Mouse (Mus musculus) heart, adult 2 months (tissue): ENCODE measurements at regions not wholly inside any gene's neighbourhood (a gene's known extent, or its start where the extent isn't known, plus 50 kb on each side); places are given as distances from the start of the nearest gene placed in this dataset.

Experiments used
- DNase-seq, 2 experiments: peaks; one replicate each; pipeline ENCODE4 v3.0.0; 2021
- H3K27ac ChIP-seq: fragments of 200-600 bp; 2 replicates; pipeline ENCODE4 v1.8.1; 2022
- H3K27me3 ChIP-seq: fragments of 200-500 bp; 2 replicates; pipeline ENCODE4 v1.6.1; 2012; ENCODE audit warnings: mild to moderate bottlenecking, low read length, inconsistent platforms, mixed read lengths; ENCODE audit not compliant: control insufficient read depth, insufficient read depth
- H3K36me3 ChIP-seq: fragments of 200-500 bp; 2 replicates; pipeline ENCODE4 v1.6.1; 2012; ENCODE audit warnings: low read length, inconsistent platforms; ENCODE audit not compliant: control insufficient read depth, insufficient read depth
- H3K4me1 ChIP-seq: fragments of 200-500 bp; 2 replicates; pipeline ENCODE4 v1.6.1; 2011; ENCODE audit warnings: low read length; ENCODE audit not compliant: control insufficient read depth, insufficient read depth
- H3K4me3 ChIP-seq: fragments of 200-600 bp; 2 replicates; pipeline ENCODE4 v1.8.1; 2022
- H3K79me2 ChIP-seq: fragments of 200-500 bp; replicated peaks from 2 replicates; pipeline ENCODE4 v1.6.1; 2012; ENCODE audit warnings: mild to moderate bottlenecking, inconsistent platforms, low read length, moderate library complexity, mixed read lengths; ENCODE audit not compliant: control insufficient read depth, insufficient read depth
- H3K9ac ChIP-seq: fragments of 200-500 bp; 2 replicates; pipeline ENCODE4 v1.6.1; 2012; ENCODE audit warnings: low read depth, mild to moderate bottlenecking, control low read depth, inconsistent platforms, low read length, mixed read lengths
- CTCF ChIP-seq: fragments of 200-600 bp; IDR thresholded peaks from 2 replicates; pipeline ENCODE4 v1.8.1; 2022; ENCODE audit warnings: antibody characterized with exemption, mild to moderate bottlenecking, moderate library complexity
- EP300 ChIP-seq: fragments of 200-500 bp; IDR thresholded peaks from 2 replicates; pipeline ENCODE4 v1.6.1; 2011; ENCODE audit warnings: low read depth, low read length, control low read depth; ENCODE audit not compliant: insufficient read depth
- POLR2A ChIP-seq: fragments of 200-500 bp; IDR thresholded peaks from 2 replicates; pipeline ENCODE4 v1.6.1; 2011; ENCODE audit warnings: mild to moderate bottlenecking, low read depth, low read length, control low read depth; ENCODE audit not compliant: insufficient read depth
- WGBS: fragments of 180-500 bp; shearing (Covaris S2); methylation state at CpG from one replicate; pipeline ENCODE4 v1.1.7; 2018; 5-methylcytosine and 5-hydroxymethylcytosine counted together
- intact Hi-C: fragments of 180-260 bp; cut with DNase I; formaldehyde crosslinking; loops from one replicate; pipeline ENCODE4 v1.15.1; 2025

DNA sequence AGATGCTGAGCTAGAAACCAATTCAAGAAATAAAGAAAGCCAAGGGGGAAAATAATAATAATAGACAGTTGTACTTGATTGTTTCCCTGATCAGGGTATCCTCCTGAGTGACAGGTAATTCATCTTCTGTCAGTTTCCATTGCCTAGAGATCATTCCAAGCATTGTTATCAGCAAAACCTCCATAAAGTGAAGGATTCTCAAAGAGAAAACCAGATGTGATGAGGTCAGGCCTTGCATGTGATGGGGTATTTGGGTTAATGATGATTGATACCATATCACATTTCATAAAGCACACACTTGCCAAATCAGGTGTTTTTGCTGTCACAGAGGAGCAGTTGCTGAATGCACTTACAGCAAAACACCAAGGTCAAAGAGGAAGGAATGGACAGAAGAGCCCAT is 467.2 kb downstream of the Cenpc1 start:
- no peaks in the 10 kb centered on the region for H3K79me2 ChIP-seq
- no peak overlapping the region for H3K27ac ChIP-seq
- H3K4me3 ChIP-seq, result no peak overlapping the region
- no peaks in the 10 kb centered on the region for H3K36me3 ChIP-seq
- intact Hi-C loops, result no loop called here
- DNase-seq, result no peak
- no peak for TF ChIP-seq CTCF
- TF ChIP-seq POLR2A, result no peak
- H3K9ac ChIP-seq, result no peak overlapping the region
- H3K27me3 ChIP-seq, result no peaks in the 10 kb centered on the region
- H3K4me1 ChIP-seq, result no peaks in the 10 kb centered on the region

DNA sequence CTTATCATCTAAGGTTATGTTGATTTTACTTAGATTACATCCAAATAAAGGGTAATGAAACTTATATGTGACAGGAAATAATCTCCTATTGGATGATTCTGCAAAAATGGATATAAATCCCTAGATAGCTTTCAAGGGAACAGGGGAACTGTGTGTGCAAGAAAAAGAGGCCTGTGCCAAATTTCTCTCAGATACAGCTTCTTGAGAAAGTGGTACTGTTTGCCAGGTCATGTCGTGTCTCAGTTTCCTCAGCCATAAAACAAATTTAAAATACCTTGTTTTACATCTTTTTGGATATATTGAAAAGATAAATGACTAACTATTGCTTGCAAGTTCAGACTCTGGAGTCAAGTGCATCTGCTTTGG is 470.3 kb downstream of the Cenpc1 start:
- WGBS, result 39% methylated on average over 1 of the region's 1 CpGs
- DNase-seq, result no peak
- H3K4me1 ChIP-seq, result no peaks in the 10 kb centered on the region
- TF ChIP-seq EP300, result no peak
- TF ChIP-seq POLR2A, result no peak
- TF ChIP-seq CTCF, result no peak
- H3K79me2 ChIP-seq, result no peaks in the 10 kb centered on the region
- H3K36me3 ChIP-seq, result no peaks in the 10 kb centered on the region
- no peak overlapping the region for H3K4me3 ChIP-seq
- H3K9ac ChIP-seq, result no peak overlapping the region
- intact Hi-C loops, result no loop called here
- H3K27ac ChIP-seq, result no peak overlapping the region
- no peaks in the 10 kb centered on the region for H3K27me3 ChIP-seq

DNA sequence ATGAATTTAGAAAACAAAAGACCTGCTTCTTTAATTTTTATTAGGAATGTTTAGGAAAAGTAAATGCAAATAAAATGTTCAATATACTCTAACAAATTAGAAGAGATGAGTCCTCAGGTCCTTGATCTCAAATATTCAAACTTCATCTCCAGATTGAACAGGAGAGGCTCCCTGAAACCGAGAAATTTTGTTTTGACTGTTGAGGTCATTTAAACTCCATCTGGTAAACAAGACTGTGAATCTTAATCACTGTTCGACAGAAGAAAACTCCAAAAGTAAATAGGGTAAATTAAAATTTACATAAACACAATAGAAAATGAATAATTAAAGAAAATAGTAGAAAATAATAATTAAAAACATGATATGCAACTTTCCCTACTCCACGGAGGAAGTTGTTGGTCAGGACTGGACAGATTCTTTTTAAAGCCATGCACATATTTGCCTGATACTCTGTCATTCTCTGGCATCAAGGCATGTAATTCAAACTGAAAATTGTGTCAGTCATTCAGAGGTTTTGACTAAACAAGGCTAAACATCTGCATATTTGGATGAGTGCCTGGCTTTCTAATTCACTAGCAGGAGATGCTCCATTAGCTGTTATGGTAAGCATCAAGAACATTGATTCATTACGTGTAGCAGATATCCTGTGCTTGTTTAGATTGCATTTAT is 470.8 kb downstream of the Cenpc1 start:
- intact Hi-C loops, result no loop called here
- DNase-seq, result no peak
- Histone ChIP-seq H3K27me3 (no peaks in the 10 kb centered on the region), H3K79me2 (no peaks in the 10 kb centered on the region), H3K27ac (no peak overlapping the region), H3K36me3 (no peaks in the 10 kb centered on the region), H3K4me1 (no peaks in the 10 kb centered on the region), H3K4me3 (no peak overlapping the region), H3K9ac (no peak overlapping the region)
- WGBS, result 63% methylated on average over 4 of the region's 4 CpGs
- TF ChIP-seq CTCF, result no peak
- no peak for TF ChIP-seq EP300
- no peak for TF ChIP-seq POLR2A

DNA sequence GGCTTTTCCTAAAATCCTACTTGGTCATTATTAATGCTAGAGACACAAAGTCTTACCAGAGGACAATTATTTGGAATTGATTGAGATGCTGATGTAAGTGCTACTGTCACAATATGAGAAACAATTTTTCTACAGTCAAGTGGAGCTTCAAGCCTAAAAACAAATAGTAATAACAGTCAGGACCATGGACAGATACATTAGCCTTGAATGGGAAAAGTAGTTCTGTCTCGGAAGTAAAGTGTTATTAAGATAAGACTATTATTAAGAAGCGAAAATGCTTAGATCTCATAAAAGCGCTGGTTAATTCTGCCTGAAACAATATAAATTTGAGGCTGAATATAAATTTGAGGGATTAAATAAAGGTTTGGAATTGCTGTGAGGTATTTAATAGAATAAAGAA is 473.1 kb downstream of the Cenpc1 start:
- TF ChIP-seq CTCF (no peak), EP300 (no peak), POLR2A (no peak)
- WGBS, result 59% methylated on average over 3 of the region's 3 CpGs
- no peak overlapping the region for H3K4me3 ChIP-seq
- H3K27me3 ChIP-seq, result no peaks in the 10 kb centered on the region
- no peaks in the 10 kb centered on the region for H3K79me2 ChIP-seq
- DNase-seq, result no peak
- no peaks in the 10 kb centered on the region for H3K36me3 ChIP-seq
- H3K27ac ChIP-seq, result no peak overlapping the region
- no peaks in the 10 kb centered on the region for H3K4me1 ChIP-seq
- no peak overlapping the region for H3K9ac ChIP-seq
- intact Hi-C loops, result no loop called here

DNA sequence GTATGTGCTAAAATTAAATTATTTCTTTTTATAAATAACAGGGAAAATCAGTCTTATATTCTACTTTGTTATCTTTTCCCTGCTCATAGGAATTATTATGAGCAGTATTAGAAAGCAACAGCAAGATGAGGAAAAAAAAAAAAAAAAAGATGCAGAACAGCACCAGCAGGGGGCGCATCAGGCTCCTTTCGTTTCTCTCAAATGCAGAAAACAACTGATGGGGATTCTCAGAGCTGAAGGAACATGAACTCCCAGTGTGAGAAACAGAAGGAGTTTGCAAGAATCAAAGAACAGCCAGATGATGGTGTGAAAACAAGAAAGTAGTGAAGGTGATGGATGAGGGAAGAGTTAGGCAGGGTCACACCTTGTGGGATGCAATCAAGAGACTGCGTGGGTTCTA is 478.7 kb downstream of the Cenpc1 start:
- Histone ChIP-seq H3K79me2 (no peaks in the 10 kb centered on the region), H3K27ac (no peak overlapping the region), H3K4me1 (no peaks in the 10 kb centered on the region), H3K4me3 (no peak overlapping the region), H3K9ac (no peak overlapping the region), H3K36me3 (no peaks in the 10 kb centered on the region), H3K27me3 (no peaks in the 10 kb centered on the region)
- TF ChIP-seq POLR2A (no peak), CTCF (peak; percentile 65), EP300 (no peak)
- intact Hi-C loops, result loop anchor here (5.0 kb wide), 1 partner anchor 406 kb away; no protein-coding TSS in a partner anchor
- no peak for DNase-seq
- WGBS, result 26% methylated on average over 3 of the region's 3 CpGs

DNA sequence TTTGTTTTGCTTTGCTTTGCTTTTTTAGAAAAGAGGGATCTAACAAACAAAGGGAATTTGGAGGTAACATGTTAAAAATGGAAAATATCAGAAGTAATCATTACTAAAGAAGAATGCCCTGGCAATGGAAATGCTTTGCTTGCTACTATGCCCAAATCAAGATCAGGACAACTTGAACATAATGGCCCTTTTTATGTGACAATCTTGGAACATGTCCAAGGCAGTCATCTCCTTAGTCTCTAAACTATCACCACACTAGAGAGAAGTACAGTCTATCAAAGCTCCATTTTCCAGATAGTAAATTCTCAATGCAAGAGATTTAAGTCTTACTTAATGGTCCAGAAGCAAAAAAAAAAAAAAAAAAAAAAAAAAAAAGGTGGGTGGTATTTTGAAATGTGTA is 492.9 kb downstream of the Cenpc1 start:
- intact Hi-C loops, result no loop called here
- H3K4me1 ChIP-seq, result no peaks in the 10 kb centered on the region
- no peaks in the 10 kb centered on the region for H3K79me2 ChIP-seq
- TF ChIP-seq CTCF, result no peak
- TF ChIP-seq EP300, result no peak
- no peak for TF ChIP-seq POLR2A
- no peak overlapping the region for H3K9ac ChIP-seq
- H3K36me3 ChIP-seq, result no peaks in the 10 kb centered on the region
- DNase-seq, result no peak
- H3K27ac ChIP-seq, result no peak overlapping the region
- no peak overlapping the region for H3K4me3 ChIP-seq
- no peaks in the 10 kb centered on the region for H3K27me3 ChIP-seq
